Mouse (Mus musculus): ENCODE measurements at regions not wholly inside any gene's neighbourhood (a gene's known extent, or its start where the extent isn't known, plus 50 kb on each side); places are given as distances from the start of the nearest gene placed in this dataset.

DNA sequence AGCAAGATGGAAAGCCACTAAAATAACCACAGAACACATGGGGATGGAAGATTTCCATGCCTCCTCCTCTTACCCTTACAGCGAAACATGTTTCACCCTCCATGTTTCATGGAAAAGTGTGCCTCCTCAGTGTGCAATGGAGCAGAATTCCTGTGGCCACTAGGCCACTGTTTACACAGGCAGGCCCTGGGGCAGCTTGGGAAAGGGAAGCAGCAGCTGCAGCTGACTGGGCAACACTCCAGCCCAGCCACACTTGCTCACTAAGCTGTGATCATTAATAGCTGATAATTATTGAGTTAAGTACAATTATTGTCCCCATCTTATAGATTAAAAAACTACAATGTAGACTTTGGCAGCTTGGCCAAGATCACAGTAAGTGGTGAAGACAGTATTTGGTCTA, 402.5 kb upstream of the Acvr2a start:
- DNase-seq = peak; percentile 47

DNA sequence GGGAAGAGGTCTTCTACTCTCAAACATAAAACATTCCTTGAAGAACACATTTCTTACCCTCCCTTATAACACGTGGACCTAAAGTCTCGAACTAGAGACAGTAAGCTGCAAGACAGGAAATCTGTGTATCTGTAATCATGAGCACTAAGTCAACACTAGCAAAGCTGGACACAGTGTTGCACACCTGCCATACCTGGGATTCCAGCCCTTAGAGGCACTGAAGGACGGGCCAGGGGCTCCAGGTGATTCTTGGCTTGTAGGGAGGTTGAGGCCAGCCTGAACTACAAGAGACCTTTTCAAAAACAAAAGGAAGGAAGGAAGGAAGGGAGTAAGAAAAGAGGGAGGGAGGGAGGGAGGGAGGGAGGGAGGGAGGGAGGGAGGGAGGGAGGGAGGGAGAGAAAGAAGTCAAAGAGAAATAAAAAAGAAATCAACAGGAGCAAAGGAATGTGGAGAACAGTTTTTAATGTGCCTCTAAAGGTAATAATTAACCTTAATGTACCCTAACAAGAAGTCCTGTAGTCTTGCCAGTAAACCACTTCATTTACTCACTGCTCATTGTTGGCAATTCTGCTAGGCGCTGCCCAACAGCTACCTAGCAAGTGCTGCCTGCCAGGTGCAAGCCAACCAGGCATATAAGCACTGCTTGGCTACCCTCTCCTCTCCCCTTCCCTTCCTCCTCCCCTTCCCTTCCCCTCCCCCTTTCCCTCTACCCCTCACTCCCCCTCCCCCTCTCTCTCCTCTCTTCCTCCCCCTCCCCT, 401.0 kb upstream of the Acvr2a start:
- peak; percentile 48 for DNase-seq

GRCm38 (mm10) chr2:48414596-48415481, 399.1 kb upstream of the Acvr2a start:
- DNase-seq = no peak

- no peak for DNase-seq
Observed at GRCm38 (mm10) chr2:48416207-48416750, 397.6 kb upstream of the Acvr2a start.

GRCm38 (mm10) chr2:48417000-48417596, 396.8 kb upstream of the Acvr2a start:
- no peak for DNase-seq

GRCm38 (mm10) chr2:48420791-48421190, 393.1 kb upstream of the Acvr2a start:
- DNase-seq = no peak

GRCm38 (mm10) chr2:48423861-48424442, 390.0 kb upstream of the Acvr2a start:
- no peak for DNase-seq

DNA sequence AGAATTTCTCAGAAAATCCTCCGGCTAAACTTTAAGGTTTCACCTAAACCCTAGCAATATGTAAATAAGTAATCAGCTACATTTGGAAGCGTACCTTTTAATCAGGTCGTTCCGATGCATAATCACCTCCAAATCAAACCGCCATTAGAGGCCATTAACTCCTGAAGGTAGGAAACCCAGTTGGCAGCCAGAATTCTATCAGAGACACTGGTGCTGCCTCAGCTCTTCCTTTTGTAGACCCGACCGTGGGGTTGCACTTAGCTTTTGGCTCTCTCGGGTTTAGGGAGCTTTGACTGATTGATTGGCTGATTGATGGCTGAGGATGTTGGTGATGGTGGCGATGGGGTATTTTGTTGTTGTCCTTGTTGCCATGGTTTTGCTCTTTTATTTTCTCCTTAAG, 389.3 kb upstream of the Acvr2a start:
- no peak for DNase-seq

- DNase-seq = no peak
Observed at GRCm38 (mm10) chr2:48425200-48426090, 388.5 kb upstream of the Acvr2a start.

- no peak for DNase-seq
Observed at GRCm38 (mm10) chr2:48432545-48432944, 381.4 kb upstream of the Acvr2a start.

- peak; percentile 78 for DNase-seq
Observed at GRCm38 (mm10) chr2:48441296-48441990, 372.5 kb upstream of the Acvr2a start.

DNA sequence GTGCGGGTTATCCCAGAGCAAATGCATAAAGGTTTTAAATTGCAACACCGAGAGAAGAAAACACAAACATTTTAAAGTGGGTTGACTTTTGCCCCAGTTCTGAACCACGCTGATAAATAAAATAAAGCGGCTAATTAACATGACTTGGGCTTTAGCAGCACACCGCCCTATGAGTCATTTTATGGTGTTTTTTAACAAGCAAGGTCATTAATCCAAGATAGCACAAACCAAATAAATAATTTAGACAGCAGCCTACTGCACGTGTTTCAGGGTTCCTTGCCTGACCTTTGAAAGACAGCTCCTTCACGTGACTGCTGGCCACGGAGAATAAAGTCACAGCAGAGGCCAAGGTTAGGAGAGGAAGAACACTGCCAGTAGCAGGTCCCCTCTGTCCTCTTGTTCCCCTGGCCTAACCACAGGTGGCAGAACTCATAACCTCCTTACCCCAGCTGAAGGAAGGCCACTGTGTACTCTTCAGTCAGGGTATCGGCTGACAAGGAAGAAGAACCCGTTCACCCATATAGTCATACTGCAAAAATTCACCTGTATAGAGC, 371.8 kb upstream of the Acvr2a start:
- peak; percentile 66 for DNase-seq

- DNase-seq = no peak
Observed at GRCm38 (mm10) chr2:48445898-48446604, 367.9 kb upstream of the Acvr2a start.

DNA sequence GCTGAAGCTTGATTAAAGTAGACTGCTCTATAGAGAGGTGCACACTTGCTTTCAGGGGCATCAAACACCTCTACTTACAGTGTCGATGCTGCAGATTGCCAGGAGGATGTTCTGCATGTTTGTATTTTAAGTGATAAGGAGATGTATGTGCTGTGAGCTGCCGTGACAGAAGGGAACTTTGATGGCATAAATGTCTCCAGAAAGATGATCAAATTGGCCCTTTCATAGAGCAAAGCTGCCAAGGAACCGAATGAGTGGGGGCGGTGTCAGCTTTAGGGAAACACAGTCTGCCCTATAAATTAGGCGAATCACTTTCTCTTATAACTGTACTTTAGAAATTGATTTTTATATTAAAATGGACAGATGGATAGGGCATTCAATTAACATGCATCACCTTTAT, 367.3 kb upstream of the Acvr2a start:
- DNase-seq = no peak

DNA sequence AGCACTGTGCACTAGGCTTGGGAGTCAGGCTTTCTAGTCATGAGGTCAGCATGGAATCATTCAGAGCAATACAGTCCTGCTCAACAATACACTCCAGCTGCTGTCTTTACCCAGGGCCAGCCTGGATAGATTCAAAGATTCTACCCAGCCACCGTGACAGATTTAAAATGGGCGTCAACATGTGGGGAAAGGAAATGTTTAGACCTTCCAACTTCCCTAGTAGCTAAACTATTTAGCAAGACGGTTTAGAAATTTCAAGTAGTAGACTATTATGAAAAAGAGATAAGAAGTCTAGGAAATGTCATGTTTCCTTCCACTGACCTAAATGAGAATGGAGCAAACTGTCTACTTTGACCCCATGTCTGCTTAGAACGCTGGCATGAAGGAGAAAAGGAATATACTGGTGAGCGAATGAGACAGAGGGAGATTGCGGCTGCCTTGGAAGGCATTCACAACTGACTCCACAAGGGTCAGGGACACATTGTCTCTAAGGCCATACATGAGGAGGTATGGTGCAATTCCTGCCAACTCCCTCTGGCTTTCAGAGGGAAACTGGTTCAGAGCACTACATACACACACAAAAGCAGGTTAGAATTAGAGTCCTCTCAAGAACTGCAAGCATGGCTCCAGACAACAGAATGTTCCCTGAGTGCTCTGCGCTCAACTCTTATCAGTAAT, 364.6 kb upstream of the Acvr2a start:
- no peak for DNase-seq

- no peak for DNase-seq
Observed at GRCm38 (mm10) chr2:48456072-48457040, 357.6 kb upstream of the Acvr2a start.

DNA sequence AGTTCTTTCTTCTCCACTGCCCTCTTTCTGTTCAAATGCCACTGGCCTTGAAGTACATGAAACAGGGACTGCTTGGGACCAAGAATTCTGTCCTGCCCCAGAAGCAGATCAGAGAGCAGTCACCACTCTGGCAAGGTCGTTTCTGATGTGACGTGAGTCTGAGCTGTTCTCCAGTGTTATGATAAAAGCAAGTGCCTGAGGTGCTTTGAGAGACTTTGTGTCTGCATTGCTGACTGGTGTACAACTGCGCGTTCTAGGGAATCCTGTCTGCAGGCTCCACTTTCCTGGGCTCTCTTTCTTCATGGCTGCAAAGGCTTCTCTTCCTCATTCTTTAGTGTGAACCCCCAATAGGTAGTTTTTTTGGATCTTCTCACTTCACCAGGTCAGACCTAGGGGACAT, 356.8 kb upstream of the Acvr2a start:
- no peak for DNase-seq

GRCm38 (mm10) chr2:48465483-48465882, 348.4 kb upstream of the Acvr2a start:
- DNase-seq = no peak

All from kidney, adult 18-20 months (tissue).